Mouse (Mus musculus) small intestine, adult 2 months (tissue): ENCODE measurements around the gene Zfand4.

Experiments
- CTCF ChIP-seq: fragments of 200-500 bp; IDR thresholded peaks from 2 replicates; pipeline ENCODE4 v1.5.1; 2012; ENCODE audit warnings: low read depth, mild to moderate bottlenecking, control low read depth, inconsistent platforms, low read length, moderate library complexity, mixed read lengths; ENCODE audit not compliant: insufficient replicate concordance, insufficient read length; ENCODE audit errors: extremely low read depth
- POLR2A ChIP-seq: fragments of 200-500 bp; IDR thresholded peaks from 2 replicates; pipeline ENCODE4 v1.6.1; 2012; ENCODE audit warnings: low read depth, mild to moderate bottlenecking, control low read depth, inconsistent platforms, low read length, moderate library complexity

DNA sequence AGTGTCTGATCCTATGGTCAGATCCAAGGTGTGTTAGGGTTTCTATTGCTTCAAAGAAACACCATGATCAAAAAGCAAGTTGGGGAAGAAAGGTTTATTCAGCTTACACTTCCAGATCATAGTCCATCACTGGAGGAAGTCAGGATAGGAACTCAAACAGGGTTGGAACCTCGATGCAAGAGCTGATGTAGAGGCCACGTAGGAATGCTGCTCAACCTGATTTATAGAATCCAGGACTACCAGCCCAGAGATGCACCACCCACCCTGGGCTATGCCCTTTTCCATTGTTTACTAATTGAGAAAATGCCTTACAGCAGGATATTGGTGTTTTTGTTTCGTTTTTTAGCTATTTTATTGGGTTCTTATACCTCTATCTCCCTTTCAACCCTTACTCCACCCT is 97.4 kb downstream of the Zfand4 start:
- no peak for TF ChIP-seq CTCF
- TF ChIP-seq POLR2A: no peak
